Mouse (Mus musculus): ENCODE measurements around the gene Fnip2.

The Fnip2 gene

GRCm38 (mm10) chr3:79528451-79528850, 39.1 kb downstream of the Fnip2 start:
- DNase-seq (ENCODE audit: low read depth, low spot score) = peak; percentile 36

- no peak for DNase-seq (ENCODE audit: low read depth, low spot score)
Measured at GRCm38 (mm10) chr3:79527921-79528320, 39.7 kb downstream of the Fnip2 start.

DNA sequence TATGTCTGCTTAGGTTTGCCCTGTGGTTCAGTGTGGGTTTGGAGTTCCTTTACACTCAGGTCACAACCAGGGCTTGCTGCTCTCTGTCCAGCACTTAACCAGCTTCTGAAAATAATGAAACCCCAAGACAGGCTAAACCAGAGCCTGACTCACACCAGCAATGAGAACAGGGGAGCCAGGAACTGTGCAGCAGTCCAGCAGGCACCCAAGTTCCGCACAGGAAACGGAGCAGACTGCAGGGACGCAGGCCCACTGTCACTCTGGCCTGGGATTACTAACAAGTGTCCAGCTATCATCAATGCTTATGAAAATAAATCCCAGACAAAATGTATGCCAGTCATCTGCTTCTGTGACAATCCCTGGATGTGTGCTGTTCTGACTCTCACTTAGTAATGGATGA, 40.1 kb downstream of the Fnip2 start:
- no peak for DNase-seq (ENCODE audit: low read depth, low spot score)

DNA sequence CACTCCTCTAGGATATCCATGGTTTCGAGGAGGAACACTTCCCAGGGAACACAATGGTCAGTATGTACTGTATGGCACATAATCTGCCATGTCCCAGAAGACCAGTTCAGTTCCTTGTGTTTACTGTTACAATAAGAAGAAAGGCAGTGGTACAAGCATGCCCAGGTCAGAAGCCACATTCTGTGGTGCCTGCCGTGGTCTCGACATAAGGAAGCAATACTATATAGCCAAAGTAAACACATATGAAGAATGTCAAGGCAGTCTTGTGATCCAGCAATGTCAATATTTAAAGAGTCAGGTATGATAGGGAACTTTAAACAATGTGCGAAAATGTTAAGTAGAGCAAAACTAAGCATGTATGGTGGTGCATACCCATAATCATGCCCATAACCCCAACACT, 44.2 kb downstream of the Fnip2 start:
- DNase-seq (ENCODE audit: low read depth, low spot score) = no peak

GRCm38 (mm10) chr3:79519862-79520261, 47.7 kb downstream of the Fnip2 start:
- DNase-seq (ENCODE audit: low read depth, low spot score) = no peak

GRCm38 (mm10) chr3:79518761-79519527, 48.7 kb downstream of the Fnip2 start:
- DNase-seq (ENCODE audit: low read depth, low spot score) = peak; percentile 83

GRCm38 (mm10) chr3:79517884-79518591, 49.6 kb downstream of the Fnip2 start:
- DNase-seq (ENCODE audit: low read depth, low spot score) = peak; percentile 84

DNA sequence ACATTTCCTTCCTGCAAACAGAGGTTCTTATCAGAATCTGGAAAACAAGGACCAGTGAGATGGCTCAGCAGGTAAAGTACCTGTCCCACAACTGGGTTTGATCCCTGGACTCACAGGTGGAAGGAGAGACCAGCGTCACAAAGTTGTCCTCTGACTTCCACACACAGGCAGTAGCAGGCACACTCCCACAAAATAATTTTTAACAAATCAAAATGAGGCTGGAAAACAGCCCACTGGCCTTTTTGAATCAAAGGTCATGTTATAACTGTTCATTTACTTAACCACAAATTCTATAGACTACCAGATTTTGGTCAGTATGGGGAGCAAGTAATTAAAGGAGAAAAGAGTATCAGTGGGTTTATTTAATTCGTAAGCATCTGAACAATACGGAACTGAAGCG, 50.6 kb downstream of the Fnip2 start:
- DNase-seq (ENCODE audit: low read depth, low spot score) = no peak

DNA sequence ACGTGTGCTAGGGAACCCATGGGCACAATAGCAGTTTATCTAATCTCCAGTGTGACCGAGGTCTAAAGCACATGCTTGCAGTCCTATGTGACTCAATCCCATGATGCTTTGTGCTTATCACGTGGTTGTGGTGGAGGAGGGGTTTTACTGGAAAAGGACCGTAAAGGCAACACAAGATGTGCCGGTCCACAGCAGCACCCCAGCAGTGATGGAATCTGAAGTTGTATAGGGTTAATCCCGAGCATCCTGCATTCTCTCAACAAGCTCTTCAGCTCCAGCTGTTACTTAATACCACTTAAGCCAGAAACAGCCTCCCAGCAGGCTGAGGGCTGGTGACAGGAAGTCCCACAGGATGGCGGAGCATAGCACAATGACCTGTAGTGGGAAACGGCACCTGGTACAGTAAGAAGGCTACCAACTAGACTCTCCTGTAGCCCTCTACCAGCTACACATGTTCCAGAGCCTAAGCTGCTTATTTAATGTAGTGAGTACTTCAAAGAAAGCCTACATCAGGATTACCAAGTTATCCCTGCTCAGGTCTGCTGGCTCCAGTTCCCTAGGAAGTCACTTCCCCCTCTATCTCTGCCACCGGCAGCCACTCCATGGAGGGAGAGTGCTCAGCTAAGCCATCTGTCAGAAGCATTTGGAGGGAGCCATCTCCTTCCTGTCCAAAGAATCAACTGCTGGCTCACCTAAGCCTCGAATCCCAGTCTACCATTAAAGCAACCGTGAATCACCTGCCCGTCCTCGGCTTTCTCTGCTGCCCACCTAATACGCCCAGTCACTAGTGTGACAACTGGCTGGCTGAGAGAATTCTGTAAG, 51.3 kb downstream of the Fnip2 start:
- peak; percentile 89 for DNase-seq (ENCODE audit: low read depth, low spot score)

- peak; percentile 47 for DNase-seq (ENCODE audit: low read depth, low spot score)
Measured at GRCm38 (mm10) chr3:79514304-79514703, 53.3 kb downstream of the Fnip2 start.

GRCm38 (mm10) chr3:79501166-79501728, 66.3 kb downstream of the Fnip2 start:
- DNase-seq (ENCODE audit: low read depth, low spot score) = no peak

GRCm38 (mm10) chr3:79500279-79500678, 67.3 kb downstream of the Fnip2 start:
- no peak for DNase-seq (ENCODE audit: low read depth, low spot score)

DNA sequence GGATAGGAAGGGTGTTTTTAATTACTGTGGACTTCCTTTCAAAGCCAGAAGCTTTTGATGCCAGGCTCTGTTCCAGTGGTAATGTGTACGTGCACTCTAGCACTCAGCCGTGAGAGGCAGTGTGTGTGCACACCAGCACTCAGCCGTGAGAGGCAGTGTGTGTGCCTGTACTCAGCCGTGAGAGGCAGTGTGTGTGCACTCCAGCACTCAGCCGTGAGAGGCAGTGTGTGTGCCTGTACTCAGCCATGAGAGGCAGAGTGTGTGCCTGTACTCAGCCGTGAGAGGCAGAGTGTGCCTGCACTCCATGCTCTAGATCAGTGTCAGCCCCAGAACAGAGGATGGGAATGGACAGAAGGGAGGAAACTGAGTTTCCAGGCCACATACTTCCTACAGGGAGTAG, 70.9 kb downstream of the Fnip2 start:
- no peak for DNase-seq (ENCODE audit: low read depth, low spot score)

- peak; percentile 72 for DNase-seq (ENCODE audit: low read depth, low spot score)
Measured at GRCm38 (mm10) chr3:79495151-79495550, 72.4 kb downstream of the Fnip2 start.

GRCm38 (mm10) chr3:79494028-79494427, 73.6 kb downstream of the Fnip2 start:
- peak; percentile 27 for DNase-seq (ENCODE audit: low read depth, low spot score)

- DNase-seq (ENCODE audit: low read depth, low spot score) = no peak
Measured at GRCm38 (mm10) chr3:79493064-79493463, 74.5 kb downstream of the Fnip2 start.

- DNase-seq (ENCODE audit: low read depth, low spot score) = no peak
Measured at GRCm38 (mm10) chr3:79491614-79492013, 76.0 kb downstream of the Fnip2 start.

- DNase-seq (ENCODE audit: low read depth, low spot score) = peak; percentile 38
Measured at GRCm38 (mm10) chr3:79490102-79490501, 77.5 kb downstream of the Fnip2 start.

GRCm38 (mm10) chr3:79488025-79488424, 79.6 kb downstream of the Fnip2 start:
- DNase-seq (ENCODE audit: low read depth, low spot score) = no peak

DNA sequence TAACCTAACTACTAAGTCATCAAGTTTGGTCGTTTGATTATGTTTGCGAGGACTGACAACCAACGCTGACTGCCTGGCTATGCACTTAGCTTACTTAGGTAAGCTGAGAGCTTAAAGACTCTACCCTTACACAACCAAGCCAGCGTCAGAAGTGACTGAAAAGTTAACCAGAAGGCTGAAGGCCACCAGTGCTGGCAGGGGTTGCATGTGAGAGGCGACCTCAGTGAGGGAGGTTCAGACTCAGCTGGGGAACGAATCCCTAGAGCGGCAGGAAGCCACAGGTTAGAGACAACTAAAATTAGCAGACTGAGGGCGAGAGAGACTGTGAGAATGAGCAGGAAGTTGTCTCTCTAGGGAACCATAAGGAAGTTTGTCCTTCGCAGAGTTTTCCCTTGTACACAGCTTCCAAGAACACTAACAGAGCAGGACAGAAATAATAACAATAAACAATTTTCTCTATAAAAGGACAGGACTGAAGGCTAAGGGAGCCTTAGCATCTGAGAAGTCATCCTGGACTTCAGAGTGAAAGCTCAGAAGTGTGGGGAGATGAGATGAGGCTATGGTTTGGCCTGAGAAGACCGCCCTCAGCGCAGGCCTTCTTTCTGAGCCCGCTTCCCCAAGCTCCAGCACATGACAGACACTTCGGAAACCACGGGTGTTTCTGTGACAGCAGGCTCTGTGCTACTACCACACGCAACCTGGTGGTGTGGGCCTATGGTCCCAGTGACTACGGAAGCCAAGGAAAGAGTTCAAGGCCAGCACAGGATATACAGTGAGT, 83.1 kb downstream of the Fnip2 start:
- no peak for DNase-seq (ENCODE audit: low read depth, low spot score)

DNA sequence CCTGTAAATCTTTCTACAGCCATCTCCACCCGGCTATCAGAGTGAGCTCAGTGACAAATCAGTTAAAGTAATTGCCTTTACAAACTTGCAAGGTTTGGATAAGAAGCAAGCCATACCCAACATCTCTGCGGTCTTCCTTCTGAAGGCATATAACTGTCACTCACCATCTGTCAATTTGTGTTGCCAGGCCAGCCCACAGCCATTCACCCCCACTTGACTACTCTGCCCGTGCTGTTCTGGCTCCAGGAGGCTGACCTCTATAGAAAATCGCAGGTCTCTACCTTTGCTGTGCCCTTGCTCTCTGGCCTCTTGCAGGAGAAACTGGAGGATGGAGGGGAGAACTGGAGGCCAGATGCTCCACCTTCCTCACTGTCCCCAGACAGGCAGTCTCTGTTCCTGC, 88.7 kb downstream of the Fnip2 start:
- DNase-seq (ENCODE audit: low read depth, low spot score) = peak; percentile 48
